Mouse (Mus musculus) cerebellum, adult 2 months (tissue): Measurements from ENCODE around the gene Pou5f2.

Experiments
- CTCF ChIP-seq: fragments of 200-500 bp; IDR thresholded peaks from 2 replicates; pipeline ENCODE4 v1.5.1; 2011; ENCODE audit warnings: low read depth, mild to moderate bottlenecking, control low read depth, low read length, moderate library complexity, borderline replicate concordance; ENCODE audit not compliant: insufficient read depth
- POLR2A ChIP-seq: fragments of 200-500 bp; IDR thresholded peaks from 2 replicates; pipeline ENCODE4 v1.6.1; 2011; ENCODE audit warnings: low read length, control low read depth, borderline replicate concordance; ENCODE audit not compliant: insufficient read depth

DNA sequence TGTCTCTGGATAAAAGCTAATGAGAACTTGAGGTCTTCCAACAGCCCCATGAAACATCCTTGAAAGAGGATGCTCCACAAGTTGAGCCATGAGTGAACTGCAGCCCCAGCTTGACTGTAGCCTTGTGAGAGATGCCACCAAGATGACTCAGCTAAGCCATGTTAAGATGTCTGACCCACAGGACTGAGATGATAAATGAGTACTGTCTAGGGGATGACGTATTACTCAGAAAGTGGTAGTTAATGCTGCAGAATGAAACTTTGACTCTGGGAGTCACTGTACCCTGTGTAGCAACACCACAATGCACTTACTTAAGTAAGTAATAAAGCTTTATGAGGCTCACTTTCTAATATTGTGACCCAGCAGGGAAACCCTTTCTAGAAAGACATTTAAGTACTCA lies 14.5 kb upstream of the Pou5f2 start:
- no peak for TF ChIP-seq CTCF
- TF ChIP-seq POLR2A = no peak
